15 mouse cellular contexts compared by ENCODE assay signal in genomic region chr1:160899701-160900100, GRCm38 (mm10). TPM values are rescaled to one million over a fixed set of nuclear protein-coding genes. Genes with fewer than 3 reads are reported as not detected.
DNase-seq lines count a peak whose midpoint lies in the region; ATAC-seq lines count a peak whose summit lies in the region.
"Had no signal": no experiment of that assay in that cellular context is flagged by ENCODE, and none has a peak within 500 bp of the region (broad histone marks: within the 10 kb centered on the region; RNA-seq: fewer than 3 reads in every experiment).

No protein-coding gene starts in this region.

- H3K27ac ChIP-seq in heart, embryonic 16.5 days (ENCODE audit: low read length) = peak overlapping the region; percentile 77
- peak overlapping the region; percentile 47 for H3K27ac ChIP-seq in brown adipose tissue, adult 24 weeks (replicated peaks; ENCODE audit: low read depth, low read length)
- no peak overlapping the region for H3K27ac ChIP-seq in hindbrain, embryonic 12.5 days
- H3K27ac ChIP-seq: left cerebral cortex, adult 2 months; liver, embryonic 13.5 days; macrophage had no signal

- H3K4me1 ChIP-seq in heart, embryonic 16.5 days (ENCODE audit: control insufficient read depth, insufficient read depth, low read length) = peaks cover 4% of the 10 kb centered on the region
- H3K4me1 ChIP-seq in brown adipose tissue, adult 24 weeks (ENCODE audit: control insufficient read depth, insufficient read depth, insufficient read length, low read length) = peaks cover 2% of the 10 kb centered on the region; the same call in 1 of the 2 replicates
- H3K4me1 ChIP-seq in hindbrain, embryonic 12.5 days = no peaks in the 10 kb centered on the region

- H3K9me3 ChIP-seq in heart, embryonic 16.5 days (replicated peaks; ENCODE audit: control insufficient read depth, low read length) = no peaks in the 10 kb centered on the region
- H3K9me3 ChIP-seq in hindbrain, embryonic 12.5 days (replicated peaks) = no peaks in the 10 kb centered on the region
- H3K9me3 ChIP-seq: liver, embryonic 13.5 days had no signal

- no peaks in the 10 kb centered on the region for H3K36me3 ChIP-seq in heart, embryonic 16.5 days (ENCODE audit: control insufficient read depth, insufficient read depth)
- H3K36me3 ChIP-seq in hindbrain, embryonic 12.5 days = no peaks in the 10 kb centered on the region
- H3K36me3 ChIP-seq: liver, embryonic 13.5 days had no signal

- intact Hi-C loops in heart, postnatal 36 days (cut with DNase I) = loop anchor here (5.0 kb wide), 1 partner anchor 33 kb away; no protein-coding TSS in a partner anchor

- no peaks in the 10 kb centered on the region for H3K27me3 ChIP-seq in heart, embryonic 16.5 days (ENCODE audit: control insufficient read depth, insufficient read depth, low read length)
- H3K27me3 ChIP-seq in hindbrain, embryonic 12.5 days = no peaks in the 10 kb centered on the region
- H3K27me3 ChIP-seq: liver, embryonic 13.5 days had no signal

- peak overlapping the region; percentile 38 for H3K4me2 ChIP-seq in heart, embryonic 16.5 days (ENCODE audit: low read depth, low read length)
- no peak overlapping the region for H3K4me2 ChIP-seq in hindbrain, embryonic 12.5 days (replicated peaks)
- H3K4me2 ChIP-seq: liver, embryonic 13.5 days had no signal

- no peak overlapping the region for H3K9ac ChIP-seq in heart, embryonic 16.5 days (ENCODE audit: low read length)
- no peak overlapping the region for H3K9ac ChIP-seq in hindbrain, embryonic 12.5 days
- H3K9ac ChIP-seq: liver, embryonic 13.5 days had no signal

- no peak for DNase-seq in heart, postnatal 36 days
- peak; percentile 20 for DNase-seq in kidney, adult 18-20 months
- DNase-seq in mesoderm, embryonic 11.5 days (ENCODE audit: low read depth, low spot score) = peak; percentile 37
- DNase-seq in adrenal gland, adult 8-10 months = no peak
- DNase-seq in c-Kit-positive CD71-positive TER-119-positive erythroid progenitor cells, embryonic 14.5 days (ENCODE audit: low spot score) = no peak
- DNase-seq: cerebellum, postnatal 14 days; gastrocnemius, postnatal 10 days; liver, embryonic 13.5 days; thymus, postnatal 25 days had no signal

- 25% methylated on average over 10 of the region's 10 CpGs for WGBS in heart, embryonic 16.5 days
- WGBS in hindbrain, embryonic 12.5 days = 50% methylated on average over 10 of the region's 10 CpGs

- no peak overlapping the region for H3K4me3 ChIP-seq in heart, embryonic 16.5 days (ENCODE audit: low read length)
- H3K4me3 ChIP-seq in brown adipose tissue, adult 24 weeks (ENCODE audit: insufficient read depth, low read depth, low read length) = no peak overlapping the region
- H3K4me3 ChIP-seq in hindbrain, embryonic 12.5 days = no peak overlapping the region
- H3K4me3 ChIP-seq: left cerebral cortex, adult 2 months; liver, embryonic 13.5 days had no signal

- ATAC-seq in heart, embryonic 16.5 days (replicated peaks; ENCODE audit: extremely low read depth, insufficient read depth, low FRiP score) = peak; percentile 78
- ATAC-seq in hindbrain, embryonic 12.5 days (ENCODE audit: low FRiP score) = no peak
- ATAC-seq: inflammation-experienced regulatory T-cells, adult 6 months had no signal

RNA-seq across cellular contexts. Expression of gene Rc3h1, which starts 6.5 kb away (rescaled TPM):
- 5.8 and 6.5 TPM in 2 replicates for polyA plus RNA-seq in heart, embryonic 16.5 days (2015; fragmentation: Nextera tagmentation; extraction: Ambion mirVana)
- 10 to 100 TPM; 45.6 to 51.6 TPM for total RNA-seq in heart, postnatal 36 days (2021)
- 13.5 and 13.6 TPM in 2 replicates for polyA plus RNA-seq in brown adipose tissue, adult 24 weeks (2012; ENCODE audit: insufficient read depth, insufficient read length, missing spikeins)
- 10 to 100 TPM; 34.6 to 52.0 (median 48.0) TPM for total RNA-seq in adrenal gland, adult 8-10 months (2022)
- 10.5 and 12.1 TPM in 2 replicates for polyA plus RNA-seq in hindbrain, embryonic 12.5 days (2016; fragmentation: Nextera tagmentation; extraction: Ambion mirVana)

Comparison
In these comparisons a context has a peak if more than half of its experiments do, and no peak if none do; other contexts are left out.
1. DNase-seq: peak in kidney, adult 18-20 months (single experiment) and mesoderm, embryonic 11.5 days (single experiment); none in heart, postnatal 36 days (0 of 2), adrenal gland, adult 8-10 months (single experiment) and c-Kit-positive CD71-positive TER-119-positive erythroid progenitor cells, embryonic 14.5 days (single experiment).